In the genomic region with DNA sequence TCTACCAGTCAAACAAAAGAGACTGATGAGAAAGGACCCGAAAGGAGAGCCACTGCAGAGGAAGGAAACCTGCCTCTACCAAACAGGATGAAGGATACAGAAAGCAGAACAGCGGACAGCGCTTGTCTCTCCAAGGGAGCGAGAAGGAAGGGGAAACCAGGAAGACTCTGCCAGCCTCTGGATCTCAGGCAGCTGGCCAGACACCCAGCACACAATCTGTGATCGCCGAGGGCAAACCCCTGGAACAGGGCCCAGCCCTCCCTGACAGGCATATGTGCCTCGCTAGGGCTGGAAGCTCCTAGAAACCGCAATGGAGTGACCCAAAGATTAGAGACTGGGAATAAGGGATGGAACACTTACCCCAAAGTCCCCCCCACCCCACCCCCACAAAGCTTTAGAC, we compare ENCODE assay signal across 8 mouse cellular contexts. TPM values are rescaled to one million over a fixed set of nuclear protein-coding genes. Genes with fewer than 3 reads are reported as not detected.
A peak's percentile ranks its signal among the peaks of the same experiment; 100 is the strongest.
DNase-seq lines count a peak whose midpoint lies in the region.

No protein-coding gene starts in this region.

- DNase-seq in adrenal gland, adult 18-20 months (ENCODE audit: low spot score in 2 of 2) = peak; percentile 52 to 54
- DNase-seq in adrenal gland, postnatal 4 days (ENCODE audit: low spot score in 2 of 2) = no peak
- peak; percentile 76 for DNase-seq in NIH3T3 (ENCODE audit: low read depth)
- peak; percentile 70 for DNase-seq in gastrocnemius, postnatal 14 days
- peak; percentile 81 to 87 for DNase-seq in kidney, postnatal 25 days
- peak; percentile 72 for DNase-seq in testis, postnatal 10 days (ENCODE audit: low spot score)
- no peak for DNase-seq in frontal cortex, postnatal 14 days (ENCODE audit: low spot score in 2 of 2)
- no peak for DNase-seq in layer of hippocampus, postnatal 36 days

- intact Hi-C loops in gastrocnemius, postnatal 14 days (cut with DNase I; ENCODE audit: low total_unique reads) = no loop called here

RNA-seq across cellular contexts. Expression of gene Bmf, which starts 12.9 kb away (rescaled TPM):
- 1 to 10 TPM; 6.6 to 6.8 TPM for total RNA-seq in adrenal gland, adult 18-20 months (2021)
- 10 to 100 TPM; 30.9 to 35.7 TPM for total RNA-seq in adrenal gland, postnatal 4 days (2021)
- total RNA-seq in gastrocnemius, postnatal 14 days (2021) = 10 to 100 TPM; 12.8 to 16.4 TPM
- total RNA-seq in layer of hippocampus, postnatal 36 days (2021) = 1 to 10 TPM; 1.9 to 3.8 TPM

RNA-seq across cellular contexts. Expression of gene Srp14, which starts 57.0 kb away (rescaled TPM):
- total RNA-seq in adrenal gland, adult 18-20 months (2021) = 100 to 1,000 TPM; 217 to 225 TPM
- 100 to 1,000 TPM; 143 to 152 TPM for total RNA-seq in adrenal gland, postnatal 4 days (2021)
- 100 to 1,000 TPM; 130 to 138 TPM for total RNA-seq in gastrocnemius, postnatal 14 days (2021)
- total RNA-seq in layer of hippocampus, postnatal 36 days (2021) = 100 to 1,000 TPM; 168 to 197 TPM

Comparison
In these comparisons a context has a peak if more than half of its experiments do, and no peak if none do; other contexts are left out.
1. DNase-seq: peak in adrenal gland, adult 18-20 months (2 of 2), NIH3T3 (single experiment), gastrocnemius, postnatal 14 days (single experiment), kidney, postnatal 25 days (2 of 2) and testis, postnatal 10 days (single experiment); none in adrenal gland, postnatal 4 days (0 of 2), frontal cortex, postnatal 14 days (0 of 2) and layer of hippocampus, postnatal 36 days (0 of 2).